Mouse (Mus musculus) adipose tissue, adult 10 weeks (tissue): Measurements from ENCODE around the gene Scamp2. TPM values are rescaled to one million over a fixed set of nuclear protein-coding genes. Genes with fewer than 3 reads are reported as not detected.

Source experiments
- polyA plus RNA-seq: library from polyadenylated mRNA; stranded (reverse); fragments of 350-450 nt; fragmentation: Illumina TruSeq; extraction: RNeasy Lipid Tissue Mini Kit (QIAGEN cat#74804); gene quantifications from one replicate; pipeline ENCODE4 v1.2.3, GENCODE M21; 2014; ENCODE audit warnings: low read depth, low replicate concordance

Gene Scamp2
- 70.5 TPM for polyA plus RNA-seq

GRCm38 (mm10) chr9:57560861-57561710 is at the start of gene Scamp2:
Gene Scamp2 (plus strand): TSS chr9:57560943.

GRCm38 (mm10) chr9:57521056-57521911 is 39.5 kb upstream of the Scamp2 start, which contains the start of gene Cox5a:
Gene Cox5a (plus strand): TSS chr9:57521274.

GRCm38 (mm10) chr9:57537044-57537727 is 23.6 kb upstream of the Scamp2 start, which contains the start of gene Fam219b:
Gene Fam219b (plus strand): TSS chr9:57537528.

GRCm38 (mm10) chr9:57552139-57552887 is 8.4 kb upstream of the Scamp2 start, which contains the start of gene Mpi:
Gene Mpi (minus strand): TSS chr9:57552763.

GRCm38 (mm10) chr9:57589224-57590126 is 28.7 kb downstream of the Scamp2 start, which contains the start of gene Ulk3:
Gene Ulk3 (plus strand): TSS chr9:57589452.

GRCm38 (mm10) chr9:57606139-57606851 is 45.6 kb downstream of the Scamp2 start, which contains the start of gene Cplx3:
Gene Cplx3 (minus strand): TSS chr9:57606281.

GRCm38 (mm10) chr9:57620674-57621073 is 59.9 kb downstream of the Scamp2 start, which contains the start of gene Lman1l:
Gene Lman1l (minus strand): TSS chr9:57620774.

Other genes starting within 250 kb of the Scamp2 start
- 44.1 TPM for gene Ppcdc, start 120.8 kb upstream of the Scamp2 start, polyA plus RNA-seq
- gene Scamp5, start 92.9 kb upstream of the Scamp2 start, polyA plus RNA-seq: 30.8 TPM
- gene Rpp25, start 56.9 kb upstream of the Scamp2 start, polyA plus RNA-seq: 1.0 TPM
- gene Cox5a, start 39.7 kb upstream of the Scamp2 start, polyA plus RNA-seq: 235 TPM
- gene Fam219b, start 23.4 kb upstream of the Scamp2 start, polyA plus RNA-seq: 15.9 TPM
- gene Mpi, start 8.2 kb upstream of the Scamp2 start, polyA plus RNA-seq: 43.3 TPM
- 35.0 TPM for gene Ulk3, start 28.5 kb downstream of the Scamp2 start, polyA plus RNA-seq
- not detected for gene Cplx3, start 45.3 kb downstream of the Scamp2 start, polyA plus RNA-seq
- gene Lman1l, start 59.8 kb downstream of the Scamp2 start, polyA plus RNA-seq: not detected
- 57.5 TPM for gene Csk, start 92.7 kb downstream of the Scamp2 start, polyA plus RNA-seq
- gene Cyp1a2, start 122.8 kb downstream of the Scamp2 start, polyA plus RNA-seq: not detected
- gene Cyp1a1, start 127.0 kb downstream of the Scamp2 start, polyA plus RNA-seq: 1.9 TPM
- gene Edc3, start 147.6 kb downstream of the Scamp2 start, polyA plus RNA-seq: 11.7 TPM
- 57.8 TPM for gene Clk3, start 204.9 kb downstream of the Scamp2 start, polyA plus RNA-seq